Mouse (Mus musculus) stomach, embryonic 14.5 days (tissue): ENCODE data around the gene Fhod1. TPM values are rescaled to one million over a fixed set of nuclear protein-coding genes. Genes with fewer than 3 reads are reported as not detected.

Source experiments
- ATAC-seq: fragments of 200-750 bp; cut with Nextera tagmentation; 2 replicates; pipeline ENCODE4 v1.8.0; 2017; ENCODE audit warnings: low read depth, moderate TSS enrichment; ENCODE audit not compliant: insufficient number of reproducible peaks, insufficient read depth, low FRiP score
- H3K27ac ChIP-seq: fragments of 300-500 bp; sonication (generic); 2 replicates; pipeline ENCODE4 v1.5.1; 2014; ENCODE audit warnings: mild to moderate bottlenecking, low read length, moderate library complexity, mixed read lengths
- H3K27me3 ChIP-seq: fragments of 300-500 bp; sonication (generic); 2 replicates; pipeline ENCODE4 v1.6.1; 2014; ENCODE audit warnings: low read length, control low read depth, mixed read lengths; ENCODE audit not compliant: control insufficient read depth, insufficient read depth
- H3K36me3 ChIP-seq: fragments of 300-500 bp; sonication (generic); 2 replicates; pipeline ENCODE4 v1.6.1; 2014; ENCODE audit warnings: mild to moderate bottlenecking, control low read depth, low read length, moderate library complexity, mixed read lengths; ENCODE audit not compliant: control insufficient read depth, insufficient read depth
- H3K4me1 ChIP-seq: fragments of 300-500 bp; sonication (generic); 2 replicates; pipeline ENCODE4 v1.6.1; 2014; ENCODE audit warnings: low read length, control low read depth, mixed read lengths; ENCODE audit not compliant: control insufficient read depth, insufficient read depth
- H3K4me2 ChIP-seq: fragments of 300-500 bp; sonication (generic); replicated peaks from 2 replicates; pipeline ENCODE4 v1.6.1; 2014; ENCODE audit warnings: low read depth, low read length, control low read depth
- H3K4me3 ChIP-seq: fragments of 300-500 bp; sonication (generic); 2 replicates; pipeline ENCODE4 v1.5.1; 2014; ENCODE audit warnings: low read depth, low read length, control low read depth
- H3K9ac ChIP-seq: fragments of 300-500 bp; sonication (generic); replicated peaks from 2 replicates; pipeline ENCODE4 v1.6.1; 2014; ENCODE audit warnings: low read depth, mild to moderate bottlenecking, control low read depth, low read length, moderate library complexity, mixed read lengths
- H3K9me3 ChIP-seq: fragments of 300-500 bp; sonication (generic); 2 replicates; pipeline ENCODE4 v1.6.1; 2016; ENCODE audit warnings: low read depth, low read length, control low read depth; ENCODE audit not compliant: control insufficient read depth
- WGBS: fragments of 180-500 bp; shearing (Covaris S2); extraction: QIAGEN DNeasy Blood & Tissue Kit; methylation state at CpG from one replicate; pipeline ENCODE4 v1.1.7; 2014; 5-methylcytosine and 5-hydroxymethylcytosine counted together
- polyA plus RNA-seq: library from polyadenylated mRNA; unstranded; fragments of >200 nt; fragmentation: Nextera tagmentation; extraction: Ambion mirVana; gene quantifications from 2 replicates; pipeline ENCODE4 v1.2.1, GENCODE M21; 2014

The Fhod1 gene
- polyA plus RNA-seq, 1 experiment from 2014 or later = 3.5 TPM

DNA sequence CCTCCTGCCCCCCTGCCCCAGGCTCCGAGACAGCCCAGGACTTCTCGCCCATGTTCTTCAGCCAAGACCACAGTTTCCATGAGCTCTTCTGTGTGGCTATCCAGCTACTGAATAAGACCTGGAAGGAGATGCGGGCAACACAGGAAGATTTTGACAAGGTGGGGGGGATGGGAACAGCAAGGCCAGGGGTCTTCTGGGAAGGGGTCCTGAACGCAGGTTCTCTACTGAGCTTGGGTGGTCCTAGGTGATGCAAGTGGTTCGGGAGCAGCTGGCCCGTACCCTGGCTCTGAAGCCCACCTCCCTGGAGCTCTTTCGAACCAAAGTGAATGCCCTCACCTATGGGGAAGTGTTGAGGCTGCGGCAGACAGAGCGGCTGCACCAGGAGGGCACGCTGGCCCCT, 39.3 kb downstream of the Fhod1 start:
- Histone ChIP-seq H3K4me1 (peaks cover 26% of the 10 kb centered on the region), H3K27me3 (no peaks in the 10 kb centered on the region), H3K27ac (no peak overlapping the region), H3K4me3 (no peak overlapping the region), H3K4me2 (no peak overlapping the region), H3K9ac (no peak overlapping the region), H3K36me3 (peaks cover 43% of the 10 kb centered on the region), H3K9me3 (no peaks in the 10 kb centered on the region)
- ATAC-seq = no peak
- WGBS = 91% methylated on average over 10 of the region's 10 CpGs

DNA sequence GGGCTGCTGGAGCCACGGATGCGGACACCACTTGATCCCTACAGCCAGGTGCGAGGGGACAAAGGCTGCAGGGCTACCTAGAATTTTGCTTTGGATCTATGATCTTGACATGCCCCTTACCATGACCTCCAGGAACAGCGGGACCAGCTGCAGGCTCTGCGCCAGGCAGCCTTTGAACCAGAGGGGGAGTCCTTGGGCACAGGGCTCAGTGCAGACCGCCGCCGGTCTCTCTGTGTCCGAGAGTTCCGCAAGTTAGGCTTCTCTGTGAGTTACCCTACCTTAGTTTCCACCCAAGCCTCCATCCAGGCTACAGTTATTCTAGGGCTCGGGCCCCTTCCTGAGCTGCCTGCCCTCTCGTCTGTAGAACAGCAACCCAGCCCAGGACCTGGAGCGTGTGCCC, 40.1 kb downstream of the Fhod1 start:
- WGBS = 95% methylated on average over 13 of the region's 13 CpGs
- no peaks in the 10 kb centered on the region for H3K9me3 ChIP-seq
- H3K4me2 ChIP-seq = no peak overlapping the region
- no peak overlapping the region for H3K4me3 ChIP-seq
- H3K9ac ChIP-seq = no peak overlapping the region
- H3K27ac ChIP-seq = no peak overlapping the region
- H3K4me1 ChIP-seq = peaks cover 26% of the 10 kb centered on the region
- ATAC-seq = no peak
- H3K27me3 ChIP-seq = no peaks in the 10 kb centered on the region
- H3K36me3 ChIP-seq = peaks cover 42% of the 10 kb centered on the region

DNA sequence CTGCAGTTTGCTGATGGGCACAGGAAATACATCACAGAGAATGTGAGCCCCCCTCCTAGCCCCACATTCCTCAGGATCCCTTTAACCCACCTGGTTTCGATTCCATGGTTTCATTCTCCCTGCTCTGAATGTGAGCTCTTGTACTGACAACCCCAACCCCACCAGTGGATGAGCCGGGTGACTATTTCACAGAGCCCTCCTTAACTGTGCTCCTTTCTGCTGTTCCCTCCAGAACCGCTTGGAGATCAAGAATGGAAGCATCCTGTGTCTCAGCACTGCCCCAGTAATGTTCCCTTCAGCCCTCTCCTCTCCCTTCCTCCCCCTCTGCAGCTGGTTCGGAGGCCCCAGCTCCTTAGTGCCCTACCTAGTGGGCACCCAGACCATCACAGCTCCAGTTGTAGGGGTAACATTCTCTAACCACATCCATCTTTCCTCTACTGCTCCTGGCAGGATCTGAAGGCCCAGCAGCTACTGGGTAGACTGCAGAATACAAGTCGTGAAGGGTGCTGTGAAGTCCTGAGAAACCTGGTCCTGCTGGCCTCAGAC, 41.5 kb downstream of the Fhod1 start:
- peak overlapping the region; percentile 36; the same call in 1 of the 2 replicates for H3K9ac ChIP-seq
- peaks cover 26% of the 10 kb centered on the region for H3K4me1 ChIP-seq
- peak overlapping the region; percentile 71 for H3K4me2 ChIP-seq
- no peaks in the 10 kb centered on the region for H3K9me3 ChIP-seq
- no peaks in the 10 kb centered on the region for H3K27me3 ChIP-seq
- WGBS = 38% methylated on average over 5 of the region's 5 CpGs
- ATAC-seq = 0 out of 2 replicates have a peak, but pooled peaks have one; percentile 5
- H3K36me3 ChIP-seq = peaks cover 51% of the 10 kb centered on the region
- peak overlapping the region; percentile 36 for H3K4me3 ChIP-seq
- H3K27ac ChIP-seq = peak overlapping the region; percentile 85

DNA sequence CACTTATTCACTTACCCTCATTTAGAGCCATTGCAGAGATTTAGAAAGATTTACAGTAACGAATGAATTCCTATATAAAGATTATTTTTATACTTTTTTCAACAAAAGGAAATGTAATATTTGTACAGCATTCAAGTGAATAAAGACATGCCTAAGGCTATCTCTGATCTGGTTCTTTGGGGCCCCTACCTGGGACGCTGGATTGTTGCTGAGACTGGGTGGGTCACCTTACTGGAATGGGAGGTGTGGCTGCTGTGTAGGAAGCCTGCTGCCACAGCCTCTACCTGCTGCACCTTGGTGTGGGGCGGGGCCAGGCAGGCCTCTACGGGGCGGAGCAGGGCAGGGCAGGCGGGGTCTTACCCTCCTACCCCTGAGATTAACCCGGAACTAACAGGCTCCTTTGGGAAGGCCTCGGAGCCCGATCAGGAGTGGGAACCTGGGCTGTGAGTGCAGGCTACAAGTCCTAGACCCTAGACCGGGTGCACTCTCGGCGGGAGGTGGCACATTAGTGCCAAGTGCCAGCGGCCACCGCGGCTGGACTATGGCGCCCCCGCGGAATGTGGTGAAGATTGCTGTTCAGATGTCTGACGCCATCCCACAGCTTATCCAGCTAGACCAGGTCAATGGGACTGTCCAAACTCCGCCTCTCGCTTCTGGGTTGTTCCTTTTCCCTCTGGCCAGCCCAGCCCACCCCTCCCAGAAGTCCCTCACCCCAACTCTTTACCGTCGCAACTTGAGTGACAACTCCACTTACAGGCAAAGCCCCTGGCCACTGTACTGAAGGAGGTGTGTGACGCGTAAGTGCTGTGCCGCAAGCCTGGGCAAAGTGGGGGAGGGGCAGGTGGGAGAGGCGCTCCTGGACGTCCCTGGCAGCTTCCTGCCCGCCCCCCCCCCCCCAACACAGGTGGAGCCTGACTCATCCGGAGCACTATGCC, 42.3 kb downstream of the Fhod1 start, which contains the start of gene Elmo3:
TSS of gene Elmo3 (plus strand) at position 391 of the 935 bp plus-strand sequence.
- whole genome bisulfite sequencing = 4% methylated on average over 29 of the region's 30 CpGs
- peaks cover 26% of the 10 kb centered on the region for H3K4me1 ChIP-seq
- peak; percentile 92 for ATAC-seq
- H3K9me3 ChIP-seq = no peaks in the 10 kb centered on the region
- peak within 1 kb of the TSS; percentile 85 for H3K27ac ChIP-seq
- H3K9ac ChIP-seq = peak within 1 kb of the TSS; percentile 36; the same call in 1 of the 2 replicates
- peaks cover 59% of the 10 kb centered on the region for H3K36me3 ChIP-seq
- H3K27me3 ChIP-seq = no peaks in the 10 kb centered on the region
- H3K4me3 ChIP-seq = peak within 1 kb of the TSS; percentile 36
- peak within 1 kb of the TSS; percentile 71 for H3K4me2 ChIP-seq

DNA sequence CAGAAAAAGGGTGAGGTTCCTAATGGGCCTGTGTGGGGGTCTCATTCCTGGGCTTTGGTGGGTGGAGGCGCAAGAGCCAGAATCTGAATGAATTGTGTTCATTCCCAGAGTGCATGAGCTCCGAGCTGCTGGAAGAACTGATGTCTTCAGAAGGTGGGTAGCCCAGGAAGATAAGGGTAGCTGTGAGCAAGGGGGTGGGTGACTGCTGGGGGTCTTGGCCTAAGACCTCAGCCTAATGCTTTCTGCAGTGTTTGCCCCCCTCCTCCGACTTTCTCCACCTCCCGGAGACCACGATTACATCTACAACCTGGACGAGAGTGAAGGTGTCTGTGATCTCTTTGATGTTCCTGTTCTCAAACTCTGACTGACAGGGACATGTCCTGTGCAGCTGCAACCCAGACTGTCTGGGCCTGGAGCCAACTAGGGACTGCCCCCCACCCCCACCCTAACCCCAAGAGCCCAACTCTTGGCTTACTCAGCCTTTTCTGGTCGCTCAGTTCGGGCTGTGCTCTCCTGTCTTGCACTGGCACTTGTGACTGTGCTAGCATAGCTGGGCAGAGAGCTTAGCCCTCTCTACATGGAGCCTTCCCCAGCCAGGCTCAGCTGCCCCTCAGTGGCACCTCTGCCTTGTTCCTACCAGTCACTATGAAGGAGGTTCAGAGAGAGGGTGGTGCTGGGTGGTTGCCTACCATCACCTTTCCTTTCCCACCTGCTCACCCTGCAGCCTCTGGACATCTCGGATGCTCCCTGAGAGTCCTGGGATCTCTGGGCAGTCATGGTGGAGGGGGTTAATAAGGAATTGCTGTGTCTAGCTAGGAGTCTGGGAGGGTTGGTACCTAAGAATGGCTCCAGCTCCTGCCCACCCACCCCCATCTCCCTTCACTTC, 43.2 kb downstream of the Fhod1 start:
- H3K9ac ChIP-seq = no peak overlapping the region
- ATAC-seq = no peak
- peaks cover 66% of the 10 kb centered on the region for H3K36me3 ChIP-seq
- no peaks in the 10 kb centered on the region for H3K9me3 ChIP-seq
- H3K27me3 ChIP-seq = no peaks in the 10 kb centered on the region
- H3K4me1 ChIP-seq = peaks cover 26% of the 10 kb centered on the region
- 0 out of 2 replicates have a peak overlapping the region, but pooled peaks have one; percentile 71 for H3K4me2 ChIP-seq
- peak overlapping the region; percentile 61; the same call in 1 of the 2 replicates for H3K27ac ChIP-seq
- no peak overlapping the region for H3K4me3 ChIP-seq
- 54% methylated on average over 9 of the region's 9 CpGs for WGBS

GRCm38 (mm10) chr8:105303874-105304273, 43.9 kb downstream of the Fhod1 start:
- H3K4me3 ChIP-seq = no peak overlapping the region
- ATAC-seq = no peak
- H3K9me3 ChIP-seq = no peaks in the 10 kb centered on the region
- H3K4me2 ChIP-seq = no peak overlapping the region
- H3K27ac ChIP-seq = no peak overlapping the region
- H3K4me1 ChIP-seq = peaks cover 28% of the 10 kb centered on the region
- no peak overlapping the region for H3K9ac ChIP-seq
- 82% methylated on average over 9 of the region's 9 CpGs for WGBS
- H3K27me3 ChIP-seq = no peaks in the 10 kb centered on the region
- H3K36me3 ChIP-seq = peaks cover 64% of the 10 kb centered on the region

GRCm38 (mm10) chr8:105303396-105303795, 44.4 kb downstream of the Fhod1 start:
- H3K9me3 ChIP-seq = no peaks in the 10 kb centered on the region
- ATAC-seq = no peak
- H3K36me3 ChIP-seq = peaks cover 60% of the 10 kb centered on the region
- 79% methylated on average over 8 of the region's 8 CpGs for WGBS
- no peak overlapping the region for H3K9ac ChIP-seq
- H3K4me3 ChIP-seq = no peak overlapping the region
- H3K4me2 ChIP-seq = no peak overlapping the region
- no peak overlapping the region for H3K27ac ChIP-seq
- H3K27me3 ChIP-seq = no peaks in the 10 kb centered on the region
- H3K4me1 ChIP-seq = peaks cover 33% of the 10 kb centered on the region

DNA sequence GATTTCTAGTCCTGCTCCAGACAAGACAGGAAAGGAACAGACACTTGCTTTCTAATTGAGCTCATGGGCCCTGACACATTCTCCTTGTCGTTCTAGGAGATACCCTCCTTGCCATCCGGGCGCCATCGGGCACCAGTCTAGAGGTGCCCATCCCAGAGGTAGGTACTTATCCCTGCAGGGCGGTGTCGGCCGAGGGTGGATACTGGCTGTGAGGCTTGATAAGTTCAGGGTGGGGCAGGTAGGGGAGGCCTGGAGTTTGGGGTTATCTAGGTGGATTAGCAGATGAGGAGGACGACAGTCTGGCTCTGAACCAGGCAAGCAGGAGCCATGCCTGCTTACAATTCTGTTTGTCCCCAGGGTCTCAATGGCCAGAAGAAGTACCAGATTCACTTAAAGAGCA, 47.8 kb downstream of the Fhod1 start:
- WGBS = 88% methylated on average over 8 of the region's 8 CpGs
- Histone ChIP-seq H3K4me2 (no peak overlapping the region), H3K36me3 (peaks cover 46% of the 10 kb centered on the region), H3K9ac (no peak overlapping the region), H3K27ac (no peak overlapping the region), H3K27me3 (no peaks in the 10 kb centered on the region), H3K9me3 (no peaks in the 10 kb centered on the region), H3K4me3 (no peak overlapping the region), H3K4me1 (peaks cover 28% of the 10 kb centered on the region)
- peak; percentile 54; the same call in 1 of the 2 replicates for ATAC-seq
